Mouse (Mus musculus) lung, postnatal 0 days (tissue): ENCODE data around the gene Trim75. TPM values are rescaled to one million over a fixed set of nuclear protein-coding genes. Genes with fewer than 3 reads are reported as not detected.

Experiments used
- ATAC-seq: fragments of 200-750 bp; cut with Nextera tagmentation; 2 replicates; pipeline ENCODE4 v1.8.0; 2017; ENCODE audit warnings: moderate library complexity
- DNase-seq: peaks from one replicate; pipeline ENCODE4 v3.0.0-alpha.2; 2016; ENCODE audit warnings: low spot score
- H3K27ac ChIP-seq: fragments of 300-500 bp; sonication (generic); 2 replicates; pipeline ENCODE4 v1.5.1; 2014; ENCODE audit warnings: antibody characterized with exemption, mild to moderate bottlenecking, low read length, mixed read lengths
- H3K27me3 ChIP-seq: fragments of 300-500 bp; sonication (generic); replicated peaks from 2 replicates; pipeline ENCODE4 v1.6.1; 2014; ENCODE audit warnings: low read length, mixed read lengths; ENCODE audit not compliant: insufficient read depth
- H3K36me3 ChIP-seq: fragments of 300-500 bp; sonication (generic); 2 replicates; pipeline ENCODE4 v1.6.1; 2014; ENCODE audit warnings: low read length, mixed read lengths; ENCODE audit not compliant: insufficient read depth
- H3K4me1 ChIP-seq: fragments of 300-500 bp; sonication (generic); 2 replicates; pipeline ENCODE4 v1.6.1; 2014; ENCODE audit warnings: antibody characterized with exemption, low read depth, low read length, mixed read lengths; ENCODE audit not compliant: insufficient read depth
- H3K4me2 ChIP-seq: fragments of 300-500 bp; sonication (generic); replicated peaks from 2 replicates; pipeline ENCODE4 v1.6.1; 2014; ENCODE audit warnings: low read depth, mild to moderate bottlenecking, low read length, moderate library complexity, mixed read lengths
- H3K4me3 ChIP-seq: fragments of 300-500 bp; sonication (generic); 2 replicates; pipeline ENCODE4 v1.5.1; 2014; ENCODE audit warnings: low read depth, low read length
- H3K9ac ChIP-seq: fragments of 300-500 bp; sonication (generic); replicated peaks from 2 replicates; pipeline ENCODE4 v1.6.1; 2014; ENCODE audit warnings: low read depth, mild to moderate bottlenecking
- H3K9me3 ChIP-seq: fragments of 300-500 bp; sonication (generic); 2 replicates; pipeline ENCODE4 v1.6.1; 2016; ENCODE audit warnings: low read length, mixed read lengths
- CTCF ChIP-seq: IDR thresholded peaks from 2 replicates; pipeline ENCODE4 v1.5.1; 2016; ENCODE audit warnings: antibody characterized with exemption, mild to moderate bottlenecking
- EP300 ChIP-seq: IDR thresholded peaks from 2 replicates; pipeline ENCODE4 v1.6.1; 2016; ENCODE audit warnings: antibody characterized with exemption, mild to moderate bottlenecking, control low read depth
- WGBS: fragments of 180-500 bp; shearing (Covaris S2); extraction: QIAGEN DNeasy Blood & Tissue Kit; methylation state at CpG from one replicate; pipeline ENCODE4 v1.1.7; 2014; 5-methylcytosine and 5-hydroxymethylcytosine counted together
- polyA plus RNA-seq: library from polyadenylated mRNA; unstranded; fragments of >200 nt; fragmentation: Nextera tagmentation; extraction: Ambion mirVana; gene quantifications from 2 replicates; pipeline ENCODE4 v1.2.1, GENCODE M21; 2015

Gene Trim75
- not detected in 2 replicates for polyA plus RNA-seq

GRCm38 (mm10) chr8:64987731-64988130 lies at the start of gene Trim75:
TSS of gene Trim75 (minus strand) at chr8:64987831.
- Histone ChIP-seq H3K9me3 (no peaks in the 10 kb centered on the region), H3K27me3 (no peaks in the 10 kb centered on the region), H3K4me2 (no peak within 1 kb of the TSS), H3K9ac (no peak within 1 kb of the TSS), H3K4me1 (no peaks in the 10 kb centered on the region), H3K4me3 (no peak within 1 kb of the TSS), H3K36me3 (no peaks in the 10 kb centered on the region), H3K27ac (no peak within 1 kb of the TSS)
- ATAC-seq: no peak
- TF ChIP-seq CTCF (no peak), EP300 (no peak)
- DNase-seq: no peak
- 76% methylated on average over 4 of the region's 4 CpGs for WGBS

GRCm38 (mm10) chr8:65037117-65037533 lies 49.5 kb upstream of the Trim75 start, which contains the start of gene Apela:
TSS of gene Apela (minus strand) at chr8:65037336.
- WGBS: 1% methylated on average over 8 of the region's 8 CpGs
- TF ChIP-seq EP300 (no peak), CTCF (no peak)
- DNase-seq (peak; percentile 71), ATAC-seq (peak; percentile 73)
- H3K9me3 ChIP-seq: no peaks in the 10 kb centered on the region
- peak within 1 kb of the TSS; percentile 45 for H3K4me2 ChIP-seq
- no peaks in the 10 kb centered on the region for H3K27me3 ChIP-seq
- no peak within 1 kb of the TSS for H3K9ac ChIP-seq
- no peaks in the 10 kb centered on the region for H3K36me3 ChIP-seq
- no peak within 1 kb of the TSS for H3K27ac ChIP-seq
- H3K4me3 ChIP-seq: peak within 1 kb of the TSS; percentile 1; the same call in 1 of the 2 replicates
- no peaks in the 10 kb centered on the region; the same call in 1 of the 2 replicates for H3K4me1 ChIP-seq

GRCm38 (mm10) chr8:65034136-65034535 lies 46.5 kb upstream of the Trim75 start:
- no peak for DNase-seq
- no peak overlapping the region for H3K4me2 ChIP-seq
- no peaks in the 10 kb centered on the region; the same call in 1 of the 2 replicates for H3K4me1 ChIP-seq
- TF ChIP-seq CTCF (no peak), EP300 (no peak)
- no peak for ATAC-seq
- H3K27me3 ChIP-seq: no peaks in the 10 kb centered on the region
- H3K4me3 ChIP-seq: no peak overlapping the region
- no peak overlapping the region for H3K27ac ChIP-seq
- no peaks in the 10 kb centered on the region for H3K9me3 ChIP-seq
- 54% methylated on average over 2 of the region's 2 CpGs for WGBS
- H3K9ac ChIP-seq: no peak overlapping the region
- H3K36me3 ChIP-seq: no peaks in the 10 kb centered on the region

GRCm38 (mm10) chr8:65033056-65033455 lies 45.4 kb upstream of the Trim75 start:
- ATAC-seq (no peak), DNase-seq (no peak)
- no peak for TF ChIP-seq CTCF
- no peak for TF ChIP-seq EP300
- Histone ChIP-seq H3K9me3 (no peaks in the 10 kb centered on the region), H3K27ac (no peak overlapping the region), H3K9ac (no peak overlapping the region), H3K4me1 (no peaks in the 10 kb centered on the region; the same call in 1 of the 2 replicates), H3K4me2 (no peak overlapping the region), H3K27me3 (no peaks in the 10 kb centered on the region), H3K36me3 (no peaks in the 10 kb centered on the region), H3K4me3 (no peak overlapping the region)
- 73% methylated on average over 13 of the region's 13 CpGs for WGBS

- Histone ChIP-seq H3K4me3 (no peak overlapping the region), H3K27ac (no peak overlapping the region), H3K4me2 (no peak overlapping the region), H3K9ac (no peak overlapping the region), H3K4me1 (no peaks in the 10 kb centered on the region; the same call in 1 of the 2 replicates), H3K27me3 (no peaks in the 10 kb centered on the region), H3K36me3 (no peaks in the 10 kb centered on the region), H3K9me3 (no peaks in the 10 kb centered on the region)
- ATAC-seq (no peak), DNase-seq (no peak)
- 100% methylated on average over 1 of the region's 1 CpGs for WGBS
- no peak for TF ChIP-seq CTCF
- TF ChIP-seq EP300: no peak
Measured at GRCm38 (mm10) chr8:65032107-65032506, 44.5 kb upstream of the Trim75 start.

GRCm38 (mm10) chr8:65030735-65031485 lies 43.3 kb upstream of the Trim75 start:
- ATAC-seq (no peak), DNase-seq (no peak)
- Histone ChIP-seq H3K27me3 (no peaks in the 10 kb centered on the region), H3K36me3 (no peaks in the 10 kb centered on the region), H3K4me3 (no peak overlapping the region), H3K4me1 (no peaks in the 10 kb centered on the region), H3K27ac (no peak overlapping the region), H3K4me2 (no peak overlapping the region), H3K9ac (no peak overlapping the region), H3K9me3 (no peaks in the 10 kb centered on the region)
- 65% methylated on average over 4 of the region's 4 CpGs for whole genome bisulfite sequencing
- TF ChIP-seq CTCF (no peak), EP300 (no peak)
